Mouse (Mus musculus) neural tube, embryonic 14.5 days (tissue): Measurements from ENCODE around the gene Itga5. TPM values are rescaled to one million over a fixed set of nuclear protein-coding genes. Genes with fewer than 3 reads are reported as not detected.

Experiments used
- ATAC-seq: fragments of 200-750 bp; cut with Nextera tagmentation; 2 replicates; pipeline ENCODE4 v1.8.0; 2017; ENCODE audit warnings: low read depth, mild to moderate bottlenecking, moderate TSS enrichment, moderate library complexity
- H3K27ac ChIP-seq: fragments of 300-500 bp; sonication (generic); 2 replicates; pipeline ENCODE4 v1.5.1; 2014; ENCODE audit warnings: low read depth, mild to moderate bottlenecking, control low read depth, low read length, moderate library complexity, mixed read lengths
- H3K27me3 ChIP-seq: fragments of 300-500 bp; sonication (generic); 2 replicates; pipeline ENCODE4 v1.6.1; 2014; ENCODE audit warnings: low read length; ENCODE audit not compliant: control insufficient read depth, insufficient read depth
- H3K36me3 ChIP-seq: fragments of 300-500 bp; sonication (generic); 2 replicates; pipeline ENCODE4 v1.6.1; 2014; ENCODE audit warnings: low read length, mixed read lengths; ENCODE audit not compliant: control insufficient read depth, insufficient read depth
- H3K4me1 ChIP-seq: fragments of 300-500 bp; sonication (generic); 2 replicates; pipeline ENCODE4 v1.6.1; 2014; ENCODE audit warnings: low read length; ENCODE audit not compliant: control insufficient read depth, insufficient read depth
- H3K4me2 ChIP-seq: fragments of 300-500 bp; sonication (generic); 2 replicates; pipeline ENCODE4 v1.6.1; 2014; ENCODE audit warnings: mild to moderate bottlenecking, low read depth, low read length, control low read depth
- H3K4me3 ChIP-seq: fragments of 300-500 bp; sonication (generic); 2 replicates; pipeline ENCODE4 v1.5.1; 2014; ENCODE audit warnings: low read depth, low read length, control low read depth, mixed read lengths
- H3K9ac ChIP-seq: fragments of 300-500 bp; sonication (generic); replicated peaks from 2 replicates; pipeline ENCODE4 v1.6.1; 2014; ENCODE audit warnings: low read depth, mild to moderate bottlenecking, control low read depth, low read length, mixed read lengths
- H3K9me3 ChIP-seq: fragments of 300-500 bp; sonication (generic); 2 replicates; pipeline ENCODE4 v1.6.1; 2016; ENCODE audit warnings: low read length; ENCODE audit not compliant: control insufficient read depth
- WGBS: fragments of 180-500 bp; shearing (Covaris S2); extraction: QIAGEN DNeasy Blood & Tissue Kit; methylation state at CpG from one replicate; pipeline ENCODE4 v1.1.7; 2014; 5-methylcytosine and 5-hydroxymethylcytosine counted together
- polyA plus RNA-seq: library from polyadenylated mRNA; unstranded; fragments of >200 nt; fragmentation: Nextera tagmentation; extraction: Ambion mirVana; gene quantifications from 2 replicates; pipeline ENCODE4 v1.2.1, GENCODE M21; 2014

Gene Itga5
- polyA plus RNA-seq, 1 experiment from 2014 or later, result 3.8 TPM

DNA sequence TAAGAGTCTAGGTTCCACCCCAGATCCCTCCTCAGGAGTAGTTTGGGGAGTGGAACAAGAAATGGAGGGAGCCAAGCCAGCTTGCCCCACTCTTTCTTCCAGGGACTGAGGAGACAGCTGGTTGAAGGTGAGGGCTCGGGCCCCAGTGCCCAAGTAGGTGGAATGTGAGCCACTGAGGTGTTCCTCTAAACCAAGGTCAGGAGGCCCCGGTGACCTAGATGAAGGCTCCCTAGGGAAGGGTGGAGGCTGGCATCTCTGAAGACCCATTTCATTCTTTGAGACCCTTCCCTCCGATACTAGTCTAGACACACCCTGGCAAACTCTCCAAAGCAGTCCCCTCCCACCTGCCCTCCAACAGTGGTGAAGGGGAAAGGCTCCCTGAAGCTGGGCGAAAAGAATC, 44.2 kb downstream of the Itga5 start:
- Histone ChIP-seq H3K27ac (no peak overlapping the region), H3K9me3 (no peaks in the 10 kb centered on the region), H3K4me2 (peak overlapping the region; percentile 86), H3K4me3 (peak overlapping the region; percentile 60), H3K4me1 (no peaks in the 10 kb centered on the region), H3K27me3 (no peaks in the 10 kb centered on the region), H3K9ac (peak overlapping the region; percentile 83; the same call in 1 of the 2 replicates), H3K36me3 (peaks cover 7% of the 10 kb centered on the region; the same call in 1 of the 2 replicates)
- no peak for ATAC-seq
- 51% methylated on average over 4 of the region's 4 CpGs for WGBS

DNA sequence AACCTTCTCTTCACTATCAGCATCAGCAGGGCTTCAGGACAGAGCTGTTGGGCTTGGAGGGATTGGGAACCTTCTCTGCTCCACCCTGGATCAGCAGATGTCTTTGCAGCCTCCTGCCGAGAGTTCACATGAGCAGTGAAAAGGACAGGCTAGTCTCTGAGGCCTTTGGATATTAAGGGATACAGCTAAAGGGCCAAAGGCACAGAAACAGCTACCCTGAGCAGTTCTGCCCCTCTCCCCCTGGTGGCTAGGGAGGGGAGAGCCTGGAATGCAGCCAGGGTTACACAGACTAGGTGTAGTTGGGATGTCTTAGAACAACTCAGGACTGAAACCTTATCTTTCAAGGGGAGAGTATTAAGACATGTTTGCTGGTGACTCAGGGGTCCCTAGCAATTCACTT, 45.5 kb downstream of the Itga5 start:
- Histone ChIP-seq H3K4me2 (no peak overlapping the region), H3K9ac (no peak overlapping the region), H3K27me3 (no peaks in the 10 kb centered on the region), H3K4me1 (no peaks in the 10 kb centered on the region), H3K36me3 (peaks cover 14% of the 10 kb centered on the region; the same call in 1 of the 2 replicates), H3K27ac (no peak overlapping the region), H3K9me3 (no peaks in the 10 kb centered on the region), H3K4me3 (no peak overlapping the region)
- ATAC-seq, result no peak
- WGBS, result 44% methylated on average over 1 of the region's 1 CpGs

DNA sequence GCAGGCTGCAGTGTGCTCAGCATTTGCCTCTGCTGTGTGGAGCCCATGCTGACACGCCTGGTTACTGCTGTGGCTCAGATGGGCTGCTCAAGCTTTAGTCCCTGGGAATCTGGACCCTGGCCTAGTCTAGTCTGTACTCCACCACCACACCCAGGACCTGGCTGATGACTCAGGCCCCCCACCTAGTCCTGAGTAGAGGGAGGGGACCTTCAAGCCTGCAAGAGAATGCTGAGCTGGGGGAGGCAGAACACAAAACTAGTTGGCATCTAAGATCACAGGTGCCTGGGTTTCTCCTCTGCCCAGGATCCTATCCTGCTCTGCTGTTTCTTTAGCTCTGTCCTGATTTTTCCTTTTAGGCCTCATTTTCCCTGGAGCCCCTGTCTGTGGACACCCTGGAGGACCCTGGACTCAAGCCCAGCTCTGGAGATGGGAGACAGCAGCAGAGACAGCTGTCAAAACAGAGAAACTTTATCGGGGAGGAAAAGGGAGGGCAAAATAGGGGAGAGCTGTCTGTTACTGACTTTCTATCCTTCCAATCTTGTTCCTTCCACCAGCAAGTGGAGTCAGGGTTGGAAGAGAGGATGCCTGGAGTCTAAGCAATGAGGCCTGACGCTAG, 48.3 kb downstream of the Itga5 start:
- Histone ChIP-seq H3K9me3 (no peaks in the 10 kb centered on the region), H3K9ac (no peak overlapping the region), H3K4me2 (no peak overlapping the region), H3K36me3 (peaks cover 16% of the 10 kb centered on the region; the same call in 1 of the 2 replicates), H3K4me3 (no peak overlapping the region), H3K27me3 (no peaks in the 10 kb centered on the region), H3K27ac (peak overlapping the region; percentile 4; the same call in 1 of the 2 replicates), H3K4me1 (peaks cover 12% of the 10 kb centered on the region; the same call in 1 of the 2 replicates)
- WGBS, result 78% methylated on average over 3 of the region's 3 CpGs
- ATAC-seq, result no peak

DNA sequence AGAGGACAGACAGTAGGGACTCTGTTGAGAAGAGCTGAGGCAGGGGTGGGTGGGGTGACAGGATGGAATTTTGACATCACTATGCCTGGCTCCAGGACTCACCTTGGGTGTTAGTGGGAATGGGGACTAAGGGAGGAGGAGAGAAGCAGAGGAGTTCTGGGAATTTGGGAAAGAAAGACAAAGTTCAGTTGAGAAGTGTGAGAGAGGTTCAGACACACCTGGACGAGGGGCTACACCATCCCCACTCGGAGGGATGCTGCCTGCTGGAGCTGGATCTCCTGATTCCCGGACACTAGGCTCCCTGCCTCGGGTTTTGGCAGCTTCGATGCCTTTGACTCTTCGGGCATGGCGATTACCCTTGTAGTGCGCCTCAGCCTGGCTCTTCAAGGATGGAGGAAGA, 48.8 kb downstream of the Itga5 start:
- no peak overlapping the region for H3K4me2 ChIP-seq
- peaks cover 16% of the 10 kb centered on the region; the same call in 1 of the 2 replicates for H3K36me3 ChIP-seq
- no peak overlapping the region; the same call in 1 of the 2 replicates for H3K27ac ChIP-seq
- H3K27me3 ChIP-seq, result no peaks in the 10 kb centered on the region
- no peak for ATAC-seq
- H3K9ac ChIP-seq, result no peak overlapping the region
- 86% methylated on average over 8 of the region's 8 CpGs for WGBS
- no peak overlapping the region for H3K4me3 ChIP-seq
- peaks cover 13% of the 10 kb centered on the region; the same call in 1 of the 2 replicates for H3K4me1 ChIP-seq
- H3K9me3 ChIP-seq, result no peaks in the 10 kb centered on the region

DNA sequence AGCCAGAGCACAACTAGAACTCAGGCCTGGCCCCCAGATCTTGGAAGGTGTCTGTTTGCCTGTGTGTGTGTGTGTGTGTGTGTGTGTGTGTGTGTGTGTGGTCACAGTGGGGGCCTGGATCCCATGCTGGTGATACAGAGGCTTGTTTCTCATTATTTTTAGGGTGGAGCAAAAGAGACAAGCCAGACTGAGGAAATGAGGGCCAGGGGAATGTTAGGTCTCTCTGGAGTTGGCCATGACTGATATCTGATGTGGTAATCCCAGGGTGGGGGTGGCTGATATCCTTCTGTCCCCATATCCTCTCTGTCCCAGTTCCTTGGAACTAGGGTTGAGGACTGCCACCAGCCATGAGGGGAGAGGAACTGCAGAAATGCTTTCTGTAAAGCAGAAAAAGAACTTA, 49.4 kb downstream of the Itga5 start:
- no peak overlapping the region for H3K27ac ChIP-seq
- peaks cover 16% of the 10 kb centered on the region; the same call in 1 of the 2 replicates for H3K36me3 ChIP-seq
- H3K9me3 ChIP-seq, result no peaks in the 10 kb centered on the region
- H3K4me2 ChIP-seq, result no peak overlapping the region
- H3K4me3 ChIP-seq, result no peak overlapping the region
- H3K9ac ChIP-seq, result no peak overlapping the region
- H3K27me3 ChIP-seq, result no peaks in the 10 kb centered on the region
- peaks cover 13% of the 10 kb centered on the region; the same call in 1 of the 2 replicates for H3K4me1 ChIP-seq
- no peak for ATAC-seq

DNA sequence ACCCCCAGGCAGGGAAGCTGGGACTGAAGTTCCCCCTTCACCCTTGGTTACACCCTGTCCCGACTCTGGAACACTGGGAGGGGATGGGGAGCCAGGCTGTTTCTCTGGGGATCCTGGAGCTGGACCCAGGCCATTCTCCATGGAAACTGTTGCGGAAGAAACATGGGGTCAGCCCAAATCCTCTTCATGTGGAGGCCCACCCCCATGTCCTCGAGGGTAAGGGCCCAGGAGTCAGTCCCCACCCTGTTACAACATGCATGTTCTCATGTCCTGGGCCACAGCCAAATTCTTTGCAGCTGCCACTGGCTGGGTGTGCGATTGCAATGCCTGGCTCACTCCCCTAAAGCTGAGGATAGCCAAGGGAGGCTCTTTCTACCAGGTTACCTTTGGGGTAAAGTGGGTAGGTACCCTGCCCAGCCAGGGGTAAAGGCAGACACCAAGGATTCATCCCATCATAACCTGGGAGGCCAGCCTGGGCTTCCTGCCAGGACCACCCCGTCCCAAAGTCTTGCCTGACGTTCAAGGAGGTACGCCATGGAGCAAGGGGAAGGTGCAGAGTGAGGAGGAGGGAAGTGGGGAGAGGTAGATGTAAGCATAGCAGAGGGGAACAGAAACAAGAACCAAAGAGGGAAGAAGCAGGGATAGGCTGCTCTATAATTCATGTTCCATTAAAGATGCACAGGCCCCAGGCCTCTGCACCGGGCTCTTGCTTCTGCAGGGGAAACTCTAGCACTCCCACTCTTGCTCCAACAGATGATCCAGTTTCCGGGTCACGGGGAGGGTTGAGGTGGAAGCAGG, 50.4 kb downstream of the Itga5 start:
- Histone ChIP-seq H3K27ac (no peak overlapping the region), H3K4me3 (no peak overlapping the region), H3K27me3 (no peaks in the 10 kb centered on the region), H3K9ac (no peak overlapping the region), H3K4me1 (peaks cover 13% of the 10 kb centered on the region; the same call in 1 of the 2 replicates), H3K9me3 (no peaks in the 10 kb centered on the region), H3K4me2 (no peak overlapping the region), H3K36me3 (peaks cover 16% of the 10 kb centered on the region; the same call in 1 of the 2 replicates)
- ATAC-seq, result no peak
- WGBS, result 81% methylated on average over 10 of the region's 10 CpGs

DNA sequence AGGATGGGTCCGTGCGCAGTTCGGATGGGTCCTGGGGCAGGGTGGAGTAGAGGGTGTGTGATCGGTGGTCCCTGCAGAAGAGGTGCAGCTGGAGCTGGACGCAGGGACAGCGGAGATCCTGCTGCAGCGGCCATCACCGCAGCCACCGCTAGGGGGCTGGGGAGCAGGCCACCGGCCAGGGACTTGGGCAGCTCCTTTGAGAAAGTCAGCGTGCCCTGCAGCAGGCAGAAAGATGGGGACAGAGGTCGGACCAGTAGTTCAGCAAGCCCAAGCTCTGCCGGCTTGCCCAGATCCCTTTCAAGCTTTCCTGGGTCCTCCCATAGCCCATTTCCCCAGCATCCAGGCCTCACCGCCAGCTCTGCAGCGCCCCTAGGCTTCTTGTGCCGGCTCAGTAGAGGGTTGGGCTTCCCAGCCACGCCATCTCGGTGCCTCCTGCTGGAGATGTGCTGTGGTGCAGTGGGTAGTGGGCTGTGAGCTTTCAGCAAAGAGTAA, 51.5 kb downstream of the Itga5 start:
- Histone ChIP-seq H3K4me1 (peaks cover 13% of the 10 kb centered on the region; the same call in 1 of the 2 replicates), H3K27ac (no peak overlapping the region), H3K4me2 (peak overlapping the region; percentile 40), H3K4me3 (no peak overlapping the region), H3K9ac (0 out of 2 replicates have a peak overlapping the region, but pooled peaks have one; percentile 16), H3K27me3 (no peaks in the 10 kb centered on the region), H3K9me3 (no peaks in the 10 kb centered on the region), H3K36me3 (peaks cover 16% of the 10 kb centered on the region; the same call in 1 of the 2 replicates)
- WGBS, result under 1% methylated on average over 18 of the region's 18 CpGs
- ATAC-seq, result peak; percentile 69

DNA sequence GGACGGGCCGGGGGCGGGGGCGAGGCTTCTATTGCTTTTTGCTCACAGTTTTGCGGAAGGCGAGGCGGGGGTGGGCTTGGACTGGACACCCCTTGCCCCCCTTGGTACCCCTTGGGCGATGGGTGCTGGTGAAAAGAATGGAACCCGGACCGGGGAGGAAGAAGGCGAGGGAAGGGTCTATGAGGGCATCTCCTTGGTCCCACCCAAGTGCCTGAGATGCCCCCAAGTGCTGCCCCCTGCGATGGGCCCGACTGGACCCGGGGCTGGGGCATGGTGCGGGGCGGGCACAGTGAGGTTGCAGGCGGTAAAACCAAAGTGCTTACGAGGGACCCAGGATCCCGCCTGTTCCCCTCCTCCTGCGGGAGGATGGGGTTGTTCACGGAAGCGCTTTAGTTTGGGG, 52.4 kb downstream of the Itga5 start:
- ATAC-seq, result peak; percentile 13; the same call in 1 of the 2 replicates
- WGBS, result 27% methylated on average over 20 of the region's 22 CpGs

More for the DNA sequence above, 52.4 kb downstream of the Itga5 start:
- H3K4me2 ChIP-seq, result peak overlapping the region; percentile 40; the same call in 1 of the 2 replicates
- H3K36me3 ChIP-seq, result peaks cover 16% of the 10 kb centered on the region; the same call in 1 of the 2 replicates
- no peaks in the 10 kb centered on the region for H3K9me3 ChIP-seq
- no peak overlapping the region for H3K27ac ChIP-seq
- H3K4me3 ChIP-seq, result no peak overlapping the region
- no peak overlapping the region for H3K9ac ChIP-seq
- no peaks in the 10 kb centered on the region for H3K27me3 ChIP-seq
- peaks cover 13% of the 10 kb centered on the region; the same call in 1 of the 2 replicates for H3K4me1 ChIP-seq
